Mouse (Mus musculus): ENCODE measurements around the gene Cd300lg.

Cd300lg gene

DNA sequence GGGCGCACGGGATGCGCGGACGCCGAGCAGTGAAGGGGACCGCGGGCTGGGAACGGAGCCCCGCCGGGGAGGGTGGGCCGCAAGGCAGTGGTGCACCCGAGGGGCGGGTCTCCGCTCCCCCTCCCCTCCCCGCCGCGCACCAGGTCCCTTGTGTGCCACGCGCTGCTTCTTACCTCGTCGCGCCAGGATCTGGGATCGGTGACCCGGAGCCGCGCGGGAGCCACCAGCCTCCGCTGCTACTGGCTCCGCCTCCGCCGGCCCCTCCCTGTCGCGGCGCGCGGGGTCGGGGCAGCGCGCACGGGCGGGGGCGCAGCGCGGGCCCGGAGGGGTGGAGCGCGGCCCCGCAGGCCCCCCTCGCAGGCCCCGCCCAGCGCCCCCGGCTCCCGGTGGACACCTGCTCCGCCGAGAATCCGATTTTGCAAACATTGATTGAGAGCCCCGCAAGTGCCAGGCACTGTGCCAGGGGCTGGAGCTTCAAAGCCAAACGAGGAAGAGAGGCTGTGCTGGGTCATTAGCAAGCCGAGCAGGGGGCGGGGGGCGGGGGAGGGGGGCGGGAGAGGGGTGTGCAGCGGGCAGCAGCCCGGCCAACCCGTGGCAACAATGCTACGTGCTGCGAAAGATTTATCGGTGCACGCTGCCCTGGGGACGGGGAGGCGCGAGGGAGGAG is 14.5 kb upstream of the Cd300lg start:
- DNase-seq: peak; percentile 57

GRCm38 (mm10) chr11:102027361-102028017 is 13.8 kb upstream of the Cd300lg start:
- DNase-seq: no peak

DNA sequence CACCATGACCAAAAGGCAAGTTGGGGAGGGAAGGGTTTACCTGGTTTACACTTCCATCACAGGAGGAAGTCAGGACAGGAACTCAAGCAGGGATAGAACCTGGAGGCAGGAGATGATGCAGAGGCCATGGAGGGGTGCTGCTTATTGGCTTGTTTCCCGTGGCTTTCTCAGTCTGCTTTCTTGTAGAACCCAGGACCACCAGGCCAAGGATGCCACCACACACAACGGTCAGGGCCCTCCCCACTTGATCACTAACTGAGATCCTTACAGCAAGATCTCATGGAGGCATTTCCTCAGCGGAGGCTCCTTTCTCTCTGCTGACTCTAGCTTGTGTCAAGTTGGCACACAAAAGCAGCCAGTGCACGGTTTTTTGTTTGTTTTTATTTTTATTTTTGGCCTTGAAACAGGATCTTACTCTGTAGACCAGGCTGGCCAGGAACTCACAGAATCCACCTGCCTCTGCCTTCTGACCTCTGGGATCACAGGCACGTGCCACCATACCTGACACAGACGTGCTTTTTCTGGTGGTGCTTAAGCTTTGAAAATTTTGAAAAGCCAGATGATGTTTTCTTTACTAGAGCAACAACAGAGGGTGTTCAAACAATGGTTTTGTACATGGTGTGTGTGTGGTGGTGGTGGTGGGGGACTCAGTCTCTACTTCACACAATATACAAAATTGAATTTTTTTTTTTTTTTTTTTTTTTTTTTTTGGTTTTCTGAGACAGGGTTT is 13.1 kb upstream of the Cd300lg start, which contains the start of gene Mpp3:
TSS of gene Mpp3 (minus strand) at position 375 of the 730 bp plus-strand sequence.
- DNase-seq: no peak

- peak; percentile 41 for DNase-seq
Measured at GRCm38 (mm10) chr11:102029304-102029703, 12.0 kb upstream of the Cd300lg start.

DNA sequence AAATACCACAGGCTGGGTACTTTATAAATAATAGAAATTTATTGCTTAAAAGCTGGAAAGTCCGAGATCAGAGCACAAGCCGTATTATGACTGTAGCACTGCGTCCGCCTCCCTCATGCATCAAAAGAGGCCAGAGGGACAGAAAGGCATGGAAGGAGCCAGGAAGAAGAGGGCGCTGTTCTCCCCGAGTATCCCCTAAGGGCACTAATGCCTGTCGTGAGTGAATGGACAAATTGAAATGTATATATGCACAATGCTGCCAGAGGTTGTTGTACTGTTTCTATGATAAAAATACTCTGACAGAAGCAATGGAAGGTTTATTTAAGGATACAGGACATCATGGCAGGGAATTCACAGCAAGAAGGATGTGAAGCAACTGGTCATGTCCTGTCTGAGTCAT is 11.3 kb upstream of the Cd300lg start:
- DNase-seq: no peak

GRCm38 (mm10) chr11:102031149-102031548 is 10.2 kb upstream of the Cd300lg start:
- DNase-seq: no peak

DNA sequence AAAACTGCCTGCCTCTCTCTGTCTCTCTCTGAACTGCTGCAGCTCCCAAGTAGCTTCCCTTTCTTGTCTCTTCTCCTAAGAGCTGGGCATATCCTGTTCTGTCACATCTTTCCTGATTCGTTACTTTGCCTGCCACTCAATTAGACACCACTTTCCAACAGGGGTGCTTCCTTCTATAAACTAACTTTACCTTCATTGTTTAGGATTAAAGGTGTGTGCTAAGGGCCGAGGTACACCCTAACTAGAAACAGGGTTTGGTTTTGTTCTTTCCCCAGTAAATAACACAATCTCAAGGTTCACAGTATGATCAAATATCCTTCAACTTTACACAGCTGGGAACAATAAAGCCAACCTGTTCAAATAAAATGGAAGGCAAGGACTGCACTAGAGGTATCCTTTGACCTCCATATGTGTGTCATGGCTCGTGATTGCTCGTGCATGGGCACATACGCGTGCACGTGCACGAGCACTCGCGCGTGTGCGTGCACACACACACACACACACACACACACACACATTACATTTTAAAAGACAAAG is 8.2 kb upstream of the Cd300lg start:
- DNase-seq: no peak

GRCm38 (mm10) chr11:102034887-102035286 is 6.4 kb upstream of the Cd300lg start:
- no peak for DNase-seq

DNA sequence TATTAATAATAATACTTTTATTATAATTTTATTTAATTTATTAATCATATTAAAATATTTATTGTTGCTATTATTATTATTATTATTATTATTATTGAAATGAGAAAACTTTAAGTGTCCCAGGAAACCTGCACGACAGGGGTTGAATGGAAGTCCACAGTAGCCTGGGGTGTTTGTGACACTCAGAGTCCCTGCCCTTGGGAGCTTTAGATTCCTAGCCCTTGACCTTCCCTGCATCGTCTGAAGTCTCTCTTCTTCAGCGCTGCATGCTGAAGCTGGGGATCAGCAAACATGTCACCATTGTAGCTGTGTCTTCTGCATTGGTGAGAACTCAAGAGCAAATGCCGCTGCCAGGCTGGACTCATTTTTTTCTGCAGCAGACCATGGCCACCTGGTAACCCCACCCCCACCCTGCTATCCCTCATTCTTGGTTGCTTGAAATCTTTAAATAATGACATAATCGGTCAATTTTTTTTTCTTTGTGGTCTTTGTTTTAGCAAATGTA is 5.8 kb upstream of the Cd300lg start:
- no peak for DNase-seq

- no peak for DNase-seq
Measured at GRCm38 (mm10) chr11:102036336-102036735, 5.0 kb upstream of the Cd300lg start.

GRCm38 (mm10) chr11:102037789-102038188 is 3.5 kb upstream of the Cd300lg start:
- DNase-seq: no peak

- DNase-seq: no peak
Measured at GRCm38 (mm10) chr11:102039487-102040137, 1.7 kb upstream of the Cd300lg start.

DNA sequence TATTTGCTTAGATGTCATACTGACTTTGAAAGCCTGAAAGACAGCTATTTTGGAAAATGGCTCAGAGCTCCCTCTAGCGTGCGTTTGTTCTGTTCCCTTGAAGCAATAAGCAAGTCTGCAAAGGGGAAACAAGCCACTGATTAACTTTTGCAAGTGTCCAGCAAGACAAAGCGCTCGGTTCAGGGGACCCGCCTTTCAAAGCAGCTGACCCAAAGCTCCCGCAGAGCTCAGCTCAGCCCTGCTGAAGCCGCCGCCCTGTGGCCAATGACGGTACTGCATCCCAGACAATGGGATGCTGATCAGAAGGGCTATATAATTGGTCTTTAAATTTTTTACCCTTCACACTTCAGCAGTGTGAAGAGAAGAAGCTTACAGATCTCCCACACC is 1.2 kb upstream of the Cd300lg start:
- DNase-seq: peak; percentile 86

- no peak for DNase-seq
Measured at GRCm38 (mm10) chr11:102040646-102041045, 663 bp upstream of the Cd300lg start.

GRCm38 (mm10) chr11:102042971-102043370 is 1.7 kb downstream of the Cd300lg start:
- no peak for DNase-seq

GRCm38 (mm10) chr11:102043381-102043780 is 2.1 kb downstream of the Cd300lg start:
- no peak for DNase-seq

- no peak for DNase-seq
Measured at GRCm38 (mm10) chr11:102044691-102045212, 3.4 kb downstream of the Cd300lg start.

DNA sequence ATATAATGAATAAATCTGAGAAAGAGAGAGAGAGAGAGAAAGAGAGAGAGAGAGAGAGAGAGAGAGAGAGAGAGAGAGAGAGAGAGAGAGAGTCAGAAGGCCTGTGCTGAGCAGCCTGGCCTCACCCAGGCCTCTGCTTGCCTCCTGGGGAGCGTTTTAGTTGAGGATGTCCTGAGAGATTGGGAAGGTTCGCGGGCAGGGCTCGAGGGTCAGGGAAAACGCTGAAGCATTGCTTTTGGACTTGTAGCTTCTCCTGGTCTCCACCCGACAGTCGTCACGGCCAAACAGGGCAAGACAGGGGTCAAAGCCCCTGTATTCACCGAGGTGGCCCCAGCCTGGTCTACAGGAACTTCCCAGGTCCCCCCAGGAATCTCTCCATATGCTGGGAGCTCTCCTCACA is 5.3 kb downstream of the Cd300lg start:
- no peak for DNase-seq

- DNase-seq: no peak
Measured at GRCm38 (mm10) chr11:102049875-102050482, 8.7 kb downstream of the Cd300lg start.

DNA sequence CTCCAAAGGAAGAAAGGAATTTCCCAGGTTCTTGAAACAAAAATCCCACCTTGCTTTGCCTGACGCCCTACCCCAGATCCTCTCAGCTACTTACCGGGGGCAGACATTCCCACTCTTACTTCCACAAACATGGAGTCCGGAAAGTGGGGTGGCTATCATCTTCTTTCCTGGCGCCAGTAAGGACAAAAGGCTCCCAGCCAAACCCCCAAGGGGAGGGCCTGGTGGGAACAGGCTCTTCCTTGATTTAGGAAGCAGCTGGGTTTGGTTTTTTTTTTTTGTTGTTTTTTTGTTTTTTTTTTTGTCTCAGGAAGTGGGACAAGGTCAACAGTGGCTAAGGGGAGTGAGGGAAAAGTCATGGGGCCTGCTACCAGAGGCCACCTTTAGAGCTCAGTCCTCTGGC is 10.2 kb downstream of the Cd300lg start:
- DNase-seq: no peak

- no peak for DNase-seq
Measured at GRCm38 (mm10) chr11:102051954-102052353, 10.6 kb downstream of the Cd300lg start.

GRCm38 (mm10) chr11:102052697-102053096 is 11.4 kb downstream of the Cd300lg start:
- no peak for DNase-seq
